Mouse (Mus musculus) embryonic fibroblast, embryonic 13.5 days (primary cell): ENCODE data around the gene Clic4. TPM values are rescaled to one million over a fixed set of nuclear protein-coding genes. Genes with fewer than 3 reads are reported as not detected.
"Not testable (repeated sequence)": the region's sequence is repeated elsewhere in the genome, so short reads cannot be mapped to it uniquely, and the experiment has no call there.

Experiments used
- H3K27ac ChIP-seq: 2 replicates; pipeline ENCODE4 v1.5.1; 2012; ENCODE audit warnings: low read length, control low read depth, inconsistent platforms; ENCODE audit not compliant: insufficient read depth
- H3K4me1 ChIP-seq: 2 replicates; pipeline ENCODE4 v1.6.1; 2011; ENCODE audit warnings: low read length; ENCODE audit not compliant: control insufficient read depth, insufficient read depth
- H3K4me3 ChIP-seq: 2 replicates; pipeline ENCODE4 v1.5.1; 2011; ENCODE audit warnings: mild to moderate bottlenecking, control low read depth, low read length; ENCODE audit not compliant: insufficient read depth
- CTCF ChIP-seq: IDR thresholded peaks from 2 replicates; pipeline ENCODE4 v1.5.1; 2011; ENCODE audit warnings: mild to moderate bottlenecking, control low read depth, low read length, moderate library complexity, borderline replicate concordance; ENCODE audit not compliant: insufficient read depth
- POLR2A ChIP-seq: IDR thresholded peaks from 2 replicates; pipeline ENCODE4 v1.6.1; 2011; ENCODE audit warnings: low read depth, mild to moderate bottlenecking, control low read depth, low read length, moderate library complexity
- polyA plus RNA-seq: library from polyadenylated mRNA; stranded (reverse); fragments of >200 nt; gene quantifications from 2 replicates; pipeline ENCODE4 v1.2.4, GENCODE M21; 2011; ENCODE audit warnings: low read depth; ENCODE audit not compliant: missing spikeins, insufficient read length

Gene Clic4
- polyA plus RNA-seq, 1 experiment, result 223 TPM

GRCm38 (mm10) chr4:135201771-135202170, 70.8 kb downstream of the Clic4 start:
- Histone ChIP-seq H3K4me3 (no peak overlapping the region), H3K4me1 (no peaks in the 10 kb centered on the region), H3K27ac (no peak overlapping the region)
- TF ChIP-seq POLR2A, result no peak
- no peak for TF ChIP-seq CTCF

- TF ChIP-seq POLR2A (no peak), CTCF (no peak)
- Histone ChIP-seq H3K27ac (no peak overlapping the region), H3K4me3 (no peak overlapping the region), H3K4me1 (no peaks in the 10 kb centered on the region)
Observed at GRCm38 (mm10) chr4:135197857-135198256, 74.8 kb downstream of the Clic4 start.

GRCm38 (mm10) chr4:135192841-135193240, 79.8 kb downstream of the Clic4 start:
- H3K4me1 ChIP-seq, result no peaks in the 10 kb centered on the region
- TF ChIP-seq POLR2A (no peak), CTCF (no peak)

GRCm38 (mm10) chr4:135191604-135192003, 81.0 kb downstream of the Clic4 start:
- Histone ChIP-seq H3K4me3 (no peak overlapping the region), H3K4me1 (no peaks in the 10 kb centered on the region), H3K27ac (no peak overlapping the region)
- TF ChIP-seq POLR2A (no peak), CTCF (no peak)

More at GRCm38 (mm10) chr4:135192841-135193240, 79.8 kb downstream of the Clic4 start:
- Histone ChIP-seq H3K4me3 (no peak overlapping the region), H3K27ac (no peak overlapping the region)

GRCm38 (mm10) chr4:135191185-135191584, 81.4 kb downstream of the Clic4 start:
- Histone ChIP-seq H3K4me3 (no peak overlapping the region), H3K4me1 (no peaks in the 10 kb centered on the region), H3K27ac (no peak overlapping the region)
- TF ChIP-seq CTCF, result no peak
- TF ChIP-seq POLR2A, result no peak

- Histone ChIP-seq H3K4me1 (no peaks in the 10 kb centered on the region), H3K4me3 (no peak overlapping the region), H3K27ac (no peak overlapping the region)
- TF ChIP-seq POLR2A, result no peak
- TF ChIP-seq CTCF, result no peak
Observed at GRCm38 (mm10) chr4:135190364-135190763, 82.2 kb downstream of the Clic4 start.

GRCm38 (mm10) chr4:135189452-135190008, 83.1 kb downstream of the Clic4 start:
- no peak overlapping the region for H3K4me3 ChIP-seq
- no peak for TF ChIP-seq CTCF
- TF ChIP-seq POLR2A, result no peak
- no peak overlapping the region for H3K27ac ChIP-seq

GRCm38 (mm10) chr4:135184277-135184676, 88.3 kb downstream of the Clic4 start:
- not testable (repeated sequence) for H3K27ac ChIP-seq, H3K4me1 ChIP-seq, H3K4me3 ChIP-seq

More at GRCm38 (mm10) chr4:135189452-135190008, 83.1 kb downstream of the Clic4 start:
- H3K4me1 ChIP-seq, result no peaks in the 10 kb centered on the region

- Histone ChIP-seq H3K27ac (no peak overlapping the region), H3K4me3 (no peak overlapping the region), H3K4me1 (no peaks in the 10 kb centered on the region)
- TF ChIP-seq POLR2A, result no peak
- no peak for TF ChIP-seq CTCF
Observed at GRCm38 (mm10) chr4:135181819-135182218, 90.8 kb downstream of the Clic4 start.

GRCm38 (mm10) chr4:135179077-135179481, 93.5 kb downstream of the Clic4 start:
- Histone ChIP-seq H3K27ac (no peak overlapping the region), H3K4me1 (no peaks in the 10 kb centered on the region), H3K4me3 (no peak overlapping the region)
- TF ChIP-seq POLR2A (no peak), CTCF (no peak; the same call in 1 of the 2 replicates)

- Histone ChIP-seq H3K4me1 (no peaks in the 10 kb centered on the region), H3K27ac (no peak overlapping the region), H3K4me3 (no peak overlapping the region)
- no peak for TF ChIP-seq CTCF
- TF ChIP-seq POLR2A, result no peak
Observed at GRCm38 (mm10) chr4:135177568-135177967, 95.0 kb downstream of the Clic4 start.
